Mouse (Mus musculus) cerebellum, adult 2 months (tissue): ENCODE data around the gene Ptges.

ENCODE experiments used
- CTCF ChIP-seq: fragments of 200-500 bp; IDR thresholded peaks from 2 replicates; pipeline ENCODE4 v1.5.1; 2011; ENCODE audit warnings: low read depth, mild to moderate bottlenecking, control low read depth, low read length, moderate library complexity, borderline replicate concordance; ENCODE audit not compliant: insufficient read depth
- POLR2A ChIP-seq: fragments of 200-500 bp; IDR thresholded peaks from 2 replicates; pipeline ENCODE4 v1.6.1; 2011; ENCODE audit warnings: low read length, control low read depth, borderline replicate concordance; ENCODE audit not compliant: insufficient read depth

DNA sequence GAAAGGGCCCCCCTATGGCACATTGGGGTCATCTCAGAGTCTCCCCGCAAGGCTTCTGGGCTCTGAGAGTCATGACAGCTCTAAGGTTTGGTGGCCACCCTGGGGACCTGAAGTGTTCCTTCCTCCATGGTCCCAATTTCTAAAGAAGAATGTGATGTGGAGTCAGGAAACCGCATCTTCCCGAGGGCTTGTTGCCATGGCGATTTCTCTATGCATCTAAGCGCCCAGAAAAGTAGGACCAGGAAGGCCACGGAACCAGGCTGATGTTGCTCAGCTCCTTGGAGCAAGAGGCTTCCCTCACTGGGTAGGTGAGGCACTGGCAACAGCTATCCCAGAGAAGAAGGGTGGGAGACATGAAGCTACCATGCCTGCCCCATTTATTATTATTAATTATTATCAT is 72.6 kb downstream of the Ptges start:
- TF ChIP-seq CTCF (no peak), POLR2A (no peak)
